Mouse (Mus musculus) forebrain, embryonic 15.5 days (tissue): ENCODE results near the gene Cebpz. TPM values are rescaled to one million over a fixed set of nuclear protein-coding genes. Genes with fewer than 3 reads are reported as not detected.

Experiments
- ATAC-seq: fragments of 200-750 bp; cut with Nextera tagmentation; replicated peaks from 2 replicates; pipeline ENCODE4 v1.8.0; 2017; ENCODE audit warnings: mild to moderate bottlenecking, moderate TSS enrichment, moderate library complexity
- H3K27ac ChIP-seq: fragments of 300-500 bp; sonication (generic); replicated peaks from 2 replicates; pipeline ENCODE4 v1.5.1; 2015; ENCODE audit warnings: mild to moderate bottlenecking, inconsistent platforms
- H3K27me3 ChIP-seq: fragments of 300-500 bp; sonication (generic); 2 replicates; pipeline ENCODE4 v1.6.1; 2015; ENCODE audit warnings: inconsistent platforms
- H3K36me3 ChIP-seq: fragments of 300-500 bp; sonication (generic); 2 replicates; pipeline ENCODE4 v1.6.1; 2015; ENCODE audit warnings: mild to moderate bottlenecking, inconsistent platforms
- H3K4me1 ChIP-seq: fragments of 300-500 bp; sonication (generic); 2 replicates; pipeline ENCODE4 v1.6.1; 2015; ENCODE audit warnings: inconsistent platforms
- H3K4me2 ChIP-seq: fragments of 300-500 bp; sonication (generic); replicated peaks from 2 replicates; pipeline ENCODE4 v1.6.1; 2015; ENCODE audit warnings: mild to moderate bottlenecking, inconsistent platforms
- H3K4me3 ChIP-seq: fragments of 300-500 bp; sonication (generic); 2 replicates; pipeline ENCODE4 v1.5.1; 2015; ENCODE audit warnings: mild to moderate bottlenecking, inconsistent platforms
- H3K9ac ChIP-seq: fragments of 300-500 bp; sonication (generic); replicated peaks from 2 replicates; pipeline ENCODE4 v1.6.1; 2015; ENCODE audit warnings: mild to moderate bottlenecking, inconsistent platforms
- H3K9me3 ChIP-seq: fragments of 300-500 bp; sonication (generic); 2 replicates; pipeline ENCODE4 v1.6.1; 2016; ENCODE audit warnings: inconsistent platforms
- WGBS: fragments of 180-500 bp; shearing (Covaris S2); methylation state at CpG from one replicate; pipeline ENCODE4 v1.1.7; 2015; ENCODE audit warnings: mixed read lengths; 5-methylcytosine and 5-hydroxymethylcytosine counted together
- polyA plus RNA-seq: library from polyadenylated mRNA; unstranded; fragments of >200 nt; fragmentation: Nextera tagmentation; extraction: Ambion mirVana; gene quantifications from 2 replicates; pipeline ENCODE4 v1.2.1, GENCODE M21; 2015

Cebpz gene
- polyA plus RNA-seq, 1 experiment from 2014 or later: 64.3 TPM

DNA sequence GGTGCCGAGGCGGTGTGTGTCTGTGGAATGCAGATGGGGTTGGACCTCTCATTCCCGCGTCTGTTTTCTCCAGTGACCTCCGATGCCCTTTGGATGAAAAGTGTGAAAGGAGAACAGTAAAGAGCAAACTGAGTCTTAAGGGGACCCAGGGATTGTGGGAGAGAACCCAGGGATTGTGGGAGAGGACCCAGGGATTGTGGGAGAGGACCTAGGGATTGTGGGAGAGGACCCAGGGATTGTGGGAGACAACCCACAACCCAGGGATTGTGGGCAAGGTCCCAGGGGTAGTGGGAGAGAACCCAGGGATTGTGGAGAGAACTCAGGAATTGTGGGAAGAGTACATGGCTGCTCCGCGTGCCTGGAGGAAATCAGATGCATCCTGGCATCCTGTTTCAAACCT, 41.9 kb downstream of the Cebpz start:
- no peaks in the 10 kb centered on the region for H3K9me3 ChIP-seq
- no peaks in the 10 kb centered on the region for H3K27me3 ChIP-seq
- no peaks in the 10 kb centered on the region for H3K36me3 ChIP-seq
- no peak overlapping the region for H3K27ac ChIP-seq
- 84% methylated on average over 7 of the region's 7 CpGs for WGBS
- no peak overlapping the region for H3K9ac ChIP-seq
- no peak for ATAC-seq
- H3K4me2 ChIP-seq: no peak overlapping the region
- H3K4me1 ChIP-seq: no peaks in the 10 kb centered on the region
- no peak overlapping the region for H3K4me3 ChIP-seq

DNA sequence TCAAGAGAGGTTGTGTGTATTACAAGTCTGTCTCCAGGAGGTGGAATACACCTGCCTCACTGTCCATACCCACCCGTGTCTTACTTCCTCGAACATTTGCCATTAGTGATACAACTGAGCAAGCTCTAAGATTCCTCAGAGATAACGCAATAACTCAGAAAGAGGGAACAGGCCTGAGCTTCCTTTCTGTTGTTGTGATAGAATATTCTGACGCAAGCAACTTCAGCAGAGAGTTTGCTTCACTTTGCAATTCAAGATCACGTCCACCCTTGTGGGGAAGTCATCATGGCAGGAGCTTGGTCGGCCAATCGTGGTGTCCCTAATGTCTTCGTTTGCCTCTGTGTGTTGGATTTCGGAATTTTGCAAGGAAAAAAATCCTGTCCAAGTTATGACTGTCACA, 45.8 kb downstream of the Cebpz start:
- Histone ChIP-seq H3K27ac (no peak overlapping the region), H3K36me3 (no peaks in the 10 kb centered on the region), H3K4me3 (no peak overlapping the region), H3K4me1 (0 out of 2 replicates have a peak, but pooled peaks cover 2% of the 10 kb centered on the region), H3K27me3 (no peaks in the 10 kb centered on the region), H3K9me3 (no peaks in the 10 kb centered on the region), H3K9ac (no peak overlapping the region), H3K4me2 (no peak overlapping the region)
- no peak for ATAC-seq
- 86% methylated on average over 9 of the region's 9 CpGs for WGBS

DNA sequence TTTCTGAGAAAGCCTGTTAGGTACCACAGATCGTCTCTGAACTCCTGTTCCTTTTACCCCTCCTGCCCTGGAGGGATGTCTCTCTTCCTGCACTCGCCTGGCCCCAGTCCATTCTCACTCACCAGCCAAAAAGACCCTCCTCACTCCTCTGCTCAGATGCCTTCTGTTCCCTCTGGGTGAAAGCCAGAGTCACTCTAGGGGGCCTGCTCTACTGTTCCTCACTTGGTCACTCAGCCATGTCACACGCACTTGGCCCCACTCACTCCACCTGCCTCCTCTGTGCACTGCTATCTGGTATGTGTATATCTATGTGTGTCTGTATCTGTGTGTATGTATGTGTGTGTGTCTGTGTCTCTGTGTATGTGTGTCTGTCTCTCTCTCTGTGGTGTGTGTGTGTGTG, 47.7 kb downstream of the Cebpz start:
- Histone ChIP-seq H3K27me3 (no peaks in the 10 kb centered on the region), H3K9ac (no peak overlapping the region), H3K9me3 (no peaks in the 10 kb centered on the region), H3K4me3 (no peak overlapping the region), H3K27ac (no peak overlapping the region), H3K4me1 (0 out of 2 replicates have a peak, but pooled peaks cover 2% of the 10 kb centered on the region), H3K36me3 (no peaks in the 10 kb centered on the region), H3K4me2 (no peak overlapping the region)
- WGBS: 47% methylated on average over 3 of the region's 3 CpGs
- peak; percentile 46; the same call in 1 of the 2 replicates for ATAC-seq

DNA sequence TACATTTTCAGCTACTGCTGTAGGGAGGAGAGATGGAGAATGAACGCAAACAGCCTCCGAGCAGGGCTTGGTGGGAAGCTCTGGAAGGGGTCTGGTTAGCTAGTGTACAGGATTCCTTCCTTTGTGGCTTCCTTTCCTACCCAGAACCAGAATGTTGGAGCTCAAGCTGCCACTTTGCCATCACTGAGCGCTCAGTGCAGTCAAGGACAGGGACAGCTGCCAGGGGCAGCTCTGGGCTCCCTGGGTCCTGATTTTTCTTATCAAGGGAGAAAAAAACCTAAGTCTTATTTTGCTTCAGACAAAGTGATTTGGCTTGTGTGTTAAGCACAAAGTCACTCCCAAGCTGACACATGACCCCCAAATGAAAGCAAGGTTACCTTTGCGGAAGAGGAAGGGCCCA, 48.3 kb downstream of the Cebpz start:
- Histone ChIP-seq H3K27me3 (no peaks in the 10 kb centered on the region), H3K9ac (no peak overlapping the region), H3K4me2 (no peak overlapping the region), H3K27ac (no peak overlapping the region), H3K9me3 (no peaks in the 10 kb centered on the region), H3K4me3 (no peak overlapping the region), H3K36me3 (no peaks in the 10 kb centered on the region), H3K4me1 (0 out of 2 replicates have a peak, but pooled peaks cover 2% of the 10 kb centered on the region)
- no peak for ATAC-seq
- WGBS: 81% methylated on average over 4 of the region's 4 CpGs

DNA sequence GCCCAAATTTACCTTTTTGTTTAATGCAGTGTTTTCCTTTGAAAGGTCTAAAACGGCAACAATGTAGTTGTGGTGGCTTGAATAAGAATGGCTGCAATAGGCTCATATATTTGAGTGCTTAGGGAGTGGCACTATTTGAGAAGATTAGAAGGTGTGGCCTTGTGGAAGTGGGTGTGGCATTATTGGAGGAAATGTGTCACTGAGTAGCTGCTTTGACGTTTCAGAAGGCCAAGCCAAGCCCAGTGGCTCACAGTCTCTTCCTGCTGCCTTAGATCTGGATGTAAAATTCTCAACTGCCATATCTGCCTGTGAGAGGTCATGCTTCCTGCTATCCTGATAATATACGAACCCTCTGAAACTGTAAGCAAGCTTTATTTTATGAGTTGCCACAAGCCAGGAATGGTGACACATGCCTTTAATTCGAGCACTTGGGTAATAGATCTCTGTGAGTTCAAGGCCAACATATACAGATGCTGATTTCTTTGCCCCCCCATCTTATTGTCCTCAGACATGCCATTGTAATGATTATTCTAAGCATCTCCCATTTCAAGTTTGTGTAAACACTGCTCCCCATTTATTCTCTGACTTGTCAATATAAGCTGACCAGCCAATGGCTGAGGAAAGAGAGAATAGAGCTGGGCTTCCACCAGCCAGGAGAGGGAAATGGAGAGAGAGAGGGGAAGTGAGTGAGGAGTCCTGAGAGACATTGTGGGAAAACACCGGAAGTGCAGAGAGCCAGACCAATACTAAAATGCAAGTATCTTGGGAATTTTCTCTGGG, 51.4 kb downstream of the Cebpz start:
- Histone ChIP-seq H3K4me1 (peaks cover 9% of the 10 kb centered on the region), H3K4me2 (no peak overlapping the region), H3K4me3 (no peak overlapping the region), H3K27ac (no peak overlapping the region), H3K36me3 (no peaks in the 10 kb centered on the region), H3K9ac (no peak overlapping the region), H3K27me3 (no peaks in the 10 kb centered on the region), H3K9me3 (no peaks in the 10 kb centered on the region)
- ATAC-seq: no peak
- WGBS: 85% methylated on average over 5 of the region's 5 CpGs

DNA sequence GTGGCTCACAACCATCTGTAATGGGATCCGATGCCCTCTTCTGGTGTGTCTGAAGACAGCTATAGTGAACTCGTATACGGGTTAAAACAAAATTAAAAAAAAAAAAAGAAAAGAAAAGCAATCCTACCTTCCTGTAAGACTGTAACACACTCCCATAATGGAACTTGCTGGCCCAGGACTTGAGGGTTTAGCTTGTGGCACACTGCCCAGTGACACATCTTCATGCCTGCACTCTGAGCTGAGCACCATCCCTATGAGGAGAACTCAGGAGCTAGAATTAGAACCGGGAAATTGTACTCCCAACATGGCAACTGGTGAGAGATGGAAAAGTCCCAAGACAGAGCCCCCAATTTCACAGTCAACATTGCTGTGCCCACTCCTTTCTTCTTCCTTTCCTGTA, 53.6 kb downstream of the Cebpz start:
- peaks cover 7% of the 10 kb centered on the region for H3K4me1 ChIP-seq
- WGBS: 91% methylated on average over 4 of the region's 4 CpGs
- no peaks in the 10 kb centered on the region for H3K27me3 ChIP-seq

DNA sequence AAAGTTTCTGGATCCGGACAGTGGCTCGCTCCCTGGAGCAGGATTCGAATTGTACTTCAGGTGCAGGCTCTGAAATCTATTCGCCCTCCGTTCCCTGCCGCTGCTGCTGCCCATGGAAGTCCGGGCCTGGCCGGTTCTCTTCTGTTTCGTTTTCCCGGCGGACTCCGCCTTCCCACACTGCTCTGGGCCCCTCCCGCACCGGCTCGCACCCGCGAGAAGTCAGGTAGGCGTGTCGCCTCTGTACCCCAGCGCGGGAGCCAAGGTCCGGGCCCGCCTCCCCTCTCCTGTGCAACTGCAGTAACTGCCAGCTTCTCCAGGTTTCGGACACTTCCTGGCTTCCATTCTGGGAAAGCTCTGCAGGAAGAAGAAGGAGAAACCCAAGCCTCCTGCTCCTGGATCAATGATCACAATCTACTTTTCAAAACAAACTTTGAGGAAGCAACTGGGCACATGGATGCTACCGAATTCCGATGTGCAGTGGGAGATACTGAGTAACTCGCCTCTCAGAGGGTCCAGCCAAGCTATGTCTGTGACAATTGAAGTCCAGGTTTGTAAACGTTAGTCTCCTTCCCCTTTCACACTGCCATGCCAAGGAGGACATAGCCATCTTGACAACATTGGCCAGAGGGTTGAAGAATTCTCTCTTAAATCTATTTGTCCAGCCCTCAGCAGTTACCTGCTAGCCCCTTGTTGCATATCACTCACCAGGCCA, 54.3 kb downstream of the Cebpz start, which contains the start of gene Eif2ak2:
Gene Eif2ak2 (minus strand): TSS at position 173 of the 712 bp plus-strand sequence.
- peak; percentile 90 for ATAC-seq
- Histone ChIP-seq H3K9ac (peak within 1 kb of the TSS; percentile 39), H3K27ac (no peak within 1 kb of the TSS), H3K36me3 (no peaks in the 10 kb centered on the region), H3K9me3 (no peaks in the 10 kb centered on the region), H3K4me3 (peak within 1 kb of the TSS; percentile 33), H3K27me3 (no peaks in the 10 kb centered on the region), H3K4me2 (peak within 1 kb of the TSS; percentile 50), H3K4me1 (peaks cover 7% of the 10 kb centered on the region)
- WGBS: 2% methylated on average over 28 of the region's 28 CpGs

More for the DNA sequence above, 53.6 kb downstream of the Cebpz start:
- ATAC-seq: no peak
- H3K4me3 ChIP-seq: no peak overlapping the region
- H3K36me3 ChIP-seq: no peaks in the 10 kb centered on the region
- H3K9me3 ChIP-seq: no peaks in the 10 kb centered on the region
- H3K4me2 ChIP-seq: no peak overlapping the region
- H3K9ac ChIP-seq: no peak overlapping the region
- no peak overlapping the region for H3K27ac ChIP-seq

DNA sequence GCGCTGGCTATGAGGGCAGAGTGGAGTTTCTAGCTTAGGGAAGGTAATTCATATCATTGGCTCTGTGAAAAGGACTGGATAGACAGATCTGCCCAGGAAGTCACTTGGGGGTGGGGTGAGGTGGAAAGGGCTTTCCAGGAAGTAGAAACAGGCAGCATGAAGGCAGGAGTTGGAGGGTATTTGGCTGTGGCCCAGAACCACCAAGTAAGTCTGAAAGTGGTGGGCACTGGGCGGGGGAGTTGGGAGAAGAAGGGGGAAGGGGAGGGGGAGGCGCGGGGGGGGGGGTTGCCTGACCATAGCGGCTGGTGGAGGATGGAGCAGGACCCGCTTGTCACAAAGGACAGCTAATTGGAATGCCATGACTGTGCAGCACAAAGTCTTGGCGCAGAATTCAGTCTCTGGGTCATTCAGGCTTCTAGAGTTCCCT, 55.0 kb downstream of the Cebpz start:
- Histone ChIP-seq H3K9ac (peak overlapping the region; percentile 39), H3K4me3 (peak overlapping the region; percentile 33), H3K36me3 (no peaks in the 10 kb centered on the region), H3K27me3 (no peaks in the 10 kb centered on the region), H3K9me3 (no peaks in the 10 kb centered on the region), H3K4me1 (peaks cover 7% of the 10 kb centered on the region), H3K4me2 (peak overlapping the region; percentile 50), H3K27ac (no peak overlapping the region)
- ATAC-seq: peak; percentile 70
- 12% methylated on average over 5 of the region's 7 CpGs for WGBS

DNA sequence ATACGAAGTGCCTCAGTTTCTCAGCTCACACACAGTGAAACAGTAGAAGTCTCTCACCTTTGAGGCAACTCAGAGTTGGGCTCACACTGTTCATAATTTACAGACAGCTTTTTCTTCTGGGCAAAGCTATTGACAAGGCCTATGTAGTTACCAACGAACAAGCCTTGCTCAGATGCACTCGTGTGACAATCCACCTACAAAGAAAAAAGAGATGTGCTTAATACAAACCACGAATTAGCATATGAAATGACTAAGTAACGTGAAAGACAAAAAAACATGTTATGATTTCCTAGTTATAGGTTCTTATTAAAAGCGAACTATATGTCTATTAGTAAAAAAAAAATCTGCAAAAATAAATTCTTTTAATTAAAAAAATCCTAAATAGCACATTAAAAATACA, 63.0 kb downstream of the Cebpz start:
- no peaks in the 10 kb centered on the region for H3K36me3 ChIP-seq
- no peak overlapping the region for H3K9ac ChIP-seq
- no peak overlapping the region for H3K4me3 ChIP-seq
- no peak for ATAC-seq
- no peak overlapping the region for H3K27ac ChIP-seq
- 86% methylated on average over 6 of the region's 6 CpGs for WGBS
- H3K4me2 ChIP-seq: no peak overlapping the region
- H3K9me3 ChIP-seq: no peaks in the 10 kb centered on the region
- H3K4me1 ChIP-seq: no peaks in the 10 kb centered on the region
- H3K27me3 ChIP-seq: no peaks in the 10 kb centered on the region

Other genes starting within 250 kb of the Cebpz start
- 5.7 and 5.8 TPM in 2 replicates for gene Strn, start 199.9 kb downstream of the Cebpz start, polyA plus RNA-seq
- gene Heatr5b, start 101.7 kb downstream of the Cebpz start, polyA plus RNA-seq: 20.3 and 23.1 TPM in 2 replicates
- gene Gpatch11, start 101.5 kb downstream of the Cebpz start, polyA plus RNA-seq: 44.0 and 52.4 TPM in 2 replicates
- gene Eif2ak2, start 54.5 kb downstream of the Cebpz start, polyA plus RNA-seq: 2.3 and 3.1 TPM in 2 replicates
- not detected in 2 replicates for gene Sult6b1, start 30.1 kb downstream of the Cebpz start, polyA plus RNA-seq
- 98.1 and 110 TPM in 2 replicates for gene Cebpzos, start 20.6 kb downstream of the Cebpz start, polyA plus RNA-seq
- gene Ndufaf7, start 70 bp upstream of the Cebpz start, polyA plus RNA-seq: 65.6 and 65.7 TPM in 2 replicates
- 29.2 and 30.1 TPM in 2 replicates for gene Prkd3, start 83.8 kb upstream of the Cebpz start, polyA plus RNA-seq
- gene Qpct, start 114.8 kb upstream of the Cebpz start, polyA plus RNA-seq: 12.2 and 13.7 TPM in 2 replicates